Mouse (Mus musculus) erythroblast, embryonic 14.5 days (primary cell): ENCODE measurements around the gene Hoxa2.

ENCODE experiments used
- GATA1 ChIP-seq: IDR thresholded peaks from 2 replicates; pipeline ENCODE4 v1.6.1; 2012; ENCODE audit warnings: low read length, inconsistent platforms, mixed read lengths
- TAL1 ChIP-seq: IDR thresholded peaks from 3 replicates; pipeline ENCODE4 v1.6.1; 2012; ENCODE audit warnings: low read length, inconsistent platforms, mixed read lengths

DNA sequence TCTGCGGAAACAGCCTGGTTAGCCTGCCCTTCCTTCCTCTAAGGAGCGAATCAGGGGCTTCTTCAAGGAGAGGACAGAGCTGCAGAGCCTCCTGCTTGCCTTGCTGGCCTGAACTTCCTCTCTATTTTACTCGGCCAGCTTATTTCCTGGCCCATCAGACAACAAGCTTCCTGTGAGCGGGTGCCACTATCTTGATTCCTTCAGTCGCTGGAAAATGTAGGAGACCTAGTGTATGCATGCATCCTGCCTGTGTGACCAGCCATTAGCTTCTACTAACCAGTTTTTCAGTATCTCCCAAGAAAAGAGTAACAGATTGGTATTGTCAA, 6.2 kb upstream of the Hoxa2 start:
- TF ChIP-seq GATA1 (no peak), TAL1 (no peak)
